Mouse (Mus musculus): ENCODE results near the gene Psmd9.

DNA sequence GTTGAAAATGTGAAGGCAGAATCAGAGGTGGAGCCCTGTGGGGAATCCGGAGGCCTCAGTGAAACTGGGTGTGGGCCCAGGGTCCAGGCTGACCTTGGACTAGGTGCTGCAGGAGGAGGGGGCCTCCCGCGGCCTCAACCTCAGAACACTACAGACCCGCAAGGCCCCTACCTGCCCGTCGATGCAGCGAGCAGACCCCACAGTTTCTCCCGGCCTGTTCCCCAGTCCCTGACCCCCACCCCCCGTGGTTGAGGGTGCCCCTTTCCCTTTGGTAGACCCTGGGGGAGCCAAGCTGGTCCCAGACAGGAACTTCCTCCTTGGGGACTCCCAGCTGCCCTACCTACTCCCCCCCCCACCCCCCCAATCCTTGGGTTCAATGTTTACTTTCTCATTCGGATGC is 2.8 kb upstream of the Psmd9 start:
- no peak for TF ChIP-seq CTCF (IDR thresholded peaks at IDR 0.05; ENCODE audit: control insufficient read depth, insufficient read depth, insufficient replicate concordance, low read depth, low read length)
- no peak for TF ChIP-seq POLR2A (IDR thresholded peaks at IDR 0.05; ENCODE audit: control insufficient read depth, low read depth, low read length)

All from testis, adult 2 months (tissue).